8 mouse cellular contexts compared by ENCODE assay signal in the genomic region with DNA sequence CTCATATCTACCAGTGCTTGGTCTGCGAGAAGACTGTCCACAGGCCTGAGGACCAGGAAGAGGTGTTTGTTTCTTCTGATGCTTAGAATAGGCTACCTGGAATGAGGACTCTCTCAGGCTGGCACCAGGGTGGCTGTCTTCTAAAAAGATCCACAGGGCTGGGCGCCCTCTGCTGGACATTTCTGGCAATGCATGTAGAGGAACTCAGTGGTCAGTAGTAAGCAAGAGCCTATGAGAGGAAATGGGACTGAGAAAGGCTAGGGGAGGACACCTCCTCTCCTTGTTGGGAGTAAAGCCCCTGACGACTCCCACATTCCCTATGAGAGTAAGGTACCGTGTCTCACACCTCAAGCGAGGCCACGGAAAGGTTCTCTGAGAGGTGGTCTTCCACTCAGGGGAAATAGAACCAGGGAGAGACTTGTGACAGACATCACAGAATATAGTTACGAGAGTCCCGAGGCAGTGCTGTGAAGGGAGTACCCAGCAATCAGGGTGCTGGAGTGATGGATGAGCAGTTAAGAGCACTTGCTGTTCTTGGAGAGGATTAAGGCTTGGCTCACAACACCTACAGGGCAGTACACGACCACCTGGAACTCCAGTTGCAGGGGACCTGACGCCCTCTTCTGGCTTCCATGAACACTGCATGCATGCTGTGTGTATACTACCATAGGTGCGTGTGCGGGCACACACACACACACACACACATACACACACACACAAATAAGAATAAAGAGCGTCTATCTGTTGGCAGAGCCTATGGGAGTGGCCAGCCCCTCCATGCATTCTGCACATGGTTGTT. TPM values are rescaled to one million over a fixed set of nuclear protein-coding genes. Genes with fewer than 3 reads are reported as not detected.
DNase-seq lines count a peak whose midpoint lies in the region; ATAC-seq and TF ChIP-seq lines count a peak whose summit lies in the region.

No protein-coding gene starts in this region.

- no peaks in the 10 kb centered on the region for H3K4me1 ChIP-seq in intestine, embryonic 14.5 days (replicated peaks; ENCODE audit: control insufficient read depth, insufficient read depth, low read length)
- H3K4me1 ChIP-seq in midbrain, embryonic 10.5 days, result no peaks in the 10 kb centered on the region

- peak; percentile 50; the same call in 1 of the 2 replicates for ATAC-seq in intestine, embryonic 14.5 days (replicated peaks; ENCODE audit: low FRiP score, low TSS enrichment, low read depth)

- H3K4me2 ChIP-seq in intestine, embryonic 14.5 days (ENCODE audit: low read length), result no peak overlapping the region

- H3K9ac ChIP-seq in intestine, embryonic 14.5 days (ENCODE audit: low read length), result no peak overlapping the region

- 65% methylated on average over 13 of the region's 13 CpGs for WGBS in intestine, embryonic 14.5 days
- 66% methylated on average over 13 of the region's 13 CpGs for WGBS in midbrain, embryonic 10.5 days

- H3K27ac ChIP-seq in gastrocnemius, adult 2 months, result no peak overlapping the region
- no peak overlapping the region for H3K27ac ChIP-seq in intestine, embryonic 14.5 days (ENCODE audit: low read depth)
- H3K27ac ChIP-seq in midbrain, embryonic 10.5 days (replicated peaks), result no peak overlapping the region

- H3K36me3 ChIP-seq in intestine, embryonic 14.5 days (ENCODE audit: control insufficient read depth, insufficient read depth, low read length), result no peaks in the 10 kb centered on the region
- H3K36me3 ChIP-seq in midbrain, embryonic 10.5 days, result no peaks in the 10 kb centered on the region

- no peak overlapping the region for H3K4me3 ChIP-seq in gastrocnemius, adult 2 months
- H3K4me3 ChIP-seq in intestine, embryonic 14.5 days (ENCODE audit: low read depth, low read length), result no peak overlapping the region
- no peak overlapping the region for H3K4me3 ChIP-seq in midbrain, embryonic 10.5 days

- peak; percentile 95 for TF ChIP-seq CTCF in gastrocnemius, adult 2 months (IDR thresholded peaks at IDR 0.05)

- intact Hi-C loops in gastrocnemius, adult 2 months (cut with DNase I), result loop anchor here (2.0 to 5.0 kb wide), 2 partner anchors 81 to 770 kb away; no protein-coding TSS in a partner anchor

- no peaks in the 10 kb centered on the region for H3K27me3 ChIP-seq in intestine, embryonic 14.5 days (replicated peaks; ENCODE audit: control insufficient read depth, insufficient read depth, low read length)
- H3K27me3 ChIP-seq in midbrain, embryonic 10.5 days (ENCODE audit: low read depth, poor library complexity, severe bottlenecking), result no peaks in the 10 kb centered on the region

- no peaks in the 10 kb centered on the region for H3K9me3 ChIP-seq in intestine, embryonic 14.5 days (ENCODE audit: control insufficient read depth, low read length)
- H3K9me3 ChIP-seq in midbrain, embryonic 10.5 days (replicated peaks), result no peaks in the 10 kb centered on the region

- DNase-seq in adipocyte (ENCODE audit: low spot score), result peak; percentile 84
- peak; percentile 84 to 88 for DNase-seq in cerebellum, postnatal 4 days (ENCODE audit: low spot score in 2 of 2)
- DNase-seq in gastrocnemius, adult 2 months, result peak; percentile 87
- DNase-seq in intestine, embryonic 14.5 days (ENCODE audit: low spot score), result peak; percentile 97
- DNase-seq in left cerebral cortex, adult 8-10 months (ENCODE audit: low spot score in 2 of 2), result peak; percentile 46 to 82
- DNase-seq in midbrain, embryonic 10.5 days (ENCODE audit: low spot score), result peak; percentile 88
- DNase-seq in right cerebral cortex, postnatal 36 days (ENCODE audit: low spot score in 2 of 2), result peak; percentile 67 to 69
- peak; percentile 87 for DNase-seq in urinary bladder, postnatal 25 days (ENCODE audit: low spot score)

RNA-seq across cellular contexts. Expression of a gene that starts 34.6 kb away (rescaled TPM):
- total RNA-seq in gastrocnemius, adult 2 months (2021), result under 1 TPM; 0.20 to 0.28 TPM
- 72.6 and 74.7 TPM in 2 replicates for polyA plus RNA-seq in intestine, embryonic 14.5 days (2014; fragmentation: Nextera tagmentation; extraction: Ambion mirVana)
- total RNA-seq in left cerebral cortex, adult 8-10 months (2022), result 10 to 100 TPM; 13.4 to 17.7 (median 14.6) TPM
- polyA plus RNA-seq in midbrain, embryonic 10.5 days (2016; fragmentation: Nextera tagmentation; extraction: Ambion mirVana), result 71.1 and 94.2 TPM in 2 replicates

RNA-seq across cellular contexts. Expression of a gene that starts 41.1 kb away (rescaled TPM):
- total RNA-seq in gastrocnemius, adult 2 months (2021), result 10 to 100 TPM; 23.4 to 31.9 TPM
- 13.3 and 13.7 TPM in 2 replicates for polyA plus RNA-seq in intestine, embryonic 14.5 days (2014; fragmentation: Nextera tagmentation; extraction: Ambion mirVana)
- 10 to 100 TPM; 23.0 to 27.9 (median 25.2) TPM for total RNA-seq in left cerebral cortex, adult 8-10 months (2022)
- 14.3 and 16.3 TPM in 2 replicates for polyA plus RNA-seq in midbrain, embryonic 10.5 days (2016; fragmentation: Nextera tagmentation; extraction: Ambion mirVana)

Comparison
In these comparisons a context has a peak if more than half of its experiments do, and no peak if none do; other contexts are left out.
1. RNA of a gene that starts 34.6 kb away (total RNA-seq): 13.4 to 17.7 TPM in left cerebral cortex, adult 8-10 months; 0.20 to 0.28 TPM in gastrocnemius, adult 2 months; every median in the first group is over 10 times any median in the second.
2. Peak in every context shown above with its lines, with median percentiles within 50 percentile points of each other: DNase-seq.